Comparison of ENCODE assay signal across 8 mouse cellular contexts in genomic region chr6:90606538-90606937, GRCm38 (mm10). TPM values are rescaled to one million over a fixed set of nuclear protein-coding genes. Genes with fewer than 3 reads are reported as not detected.
DNase-seq lines count a peak whose midpoint lies in the region; ATAC-seq and TF ChIP-seq lines count a peak whose summit lies in the region.

No protein-coding gene starts in this region.

- peak; percentile 87 for DNase-seq in midbrain, embryonic 14.5 days
- DNase-seq in adrenal gland, adult 2 months: peak; percentile 58
- DNase-seq in embryonic facial prominence, embryonic 10.5 days (ENCODE audit: low spot score): peak; percentile 81
- peak; percentile 61 for DNase-seq in limb, embryonic 14.5 days (ENCODE audit: low spot score)
- DNase-seq in thymus, postnatal 36 days: peak; percentile 66 to 67

- H3K4me3 ChIP-seq in midbrain, embryonic 14.5 days (replicated peaks; ENCODE audit: low read depth, low read length): no peak overlapping the region
- no peak overlapping the region for H3K4me3 ChIP-seq in midbrain, embryonic 16.5 days (ENCODE audit: low read depth, low read length)
- no peak overlapping the region for H3K4me3 ChIP-seq in embryonic facial prominence, embryonic 10.5 days
- H3K4me3 ChIP-seq in hindbrain, embryonic 15.5 days: no peak overlapping the region
- H3K4me3 ChIP-seq in limb, embryonic 14.5 days (replicated peaks; ENCODE audit: low read length): no peak overlapping the region
- H3K4me3 ChIP-seq in neural tube, embryonic 15.5 days (replicated peaks): no peak overlapping the region

- no peaks in the 10 kb centered on the region for H3K9me3 ChIP-seq in midbrain, embryonic 14.5 days (ENCODE audit: control insufficient read depth, low read length)
- no peaks in the 10 kb centered on the region for H3K9me3 ChIP-seq in midbrain, embryonic 16.5 days (replicated peaks; ENCODE audit: control insufficient read depth, low read length, poor library complexity, severe bottlenecking)
- no peaks in the 10 kb centered on the region for H3K9me3 ChIP-seq in embryonic facial prominence, embryonic 10.5 days
- no peaks in the 10 kb centered on the region for H3K9me3 ChIP-seq in hindbrain, embryonic 15.5 days
- no peaks in the 10 kb centered on the region for H3K9me3 ChIP-seq in limb, embryonic 14.5 days (ENCODE audit: control insufficient read depth, low read length)
- no peaks in the 10 kb centered on the region for H3K9me3 ChIP-seq in neural tube, embryonic 15.5 days (replicated peaks)

- H3K27ac ChIP-seq in midbrain, embryonic 14.5 days (replicated peaks; ENCODE audit: low read depth, low read length): no peak overlapping the region
- no peak overlapping the region for H3K27ac ChIP-seq in midbrain, embryonic 16.5 days (ENCODE audit: low read length)
- no peak overlapping the region for H3K27ac ChIP-seq in embryonic facial prominence, embryonic 10.5 days (replicated peaks)
- no peak overlapping the region for H3K27ac ChIP-seq in hindbrain, embryonic 15.5 days (replicated peaks)
- H3K27ac ChIP-seq in limb, embryonic 14.5 days (replicated peaks; ENCODE audit: low read depth, low read length): no peak overlapping the region
- no peak overlapping the region for H3K27ac ChIP-seq in neural tube, embryonic 15.5 days (replicated peaks)

- TF ChIP-seq POLR2A in limb, embryonic 14.5 days (IDR thresholded peaks at IDR 0.05; ENCODE audit: borderline replicate concordance, extremely low read depth, insufficient read depth, insufficient read length): no peak

- no peaks in the 10 kb centered on the region for H3K27me3 ChIP-seq in midbrain, embryonic 14.5 days (ENCODE audit: control insufficient read depth, insufficient read depth, low read length)
- H3K27me3 ChIP-seq in midbrain, embryonic 16.5 days (ENCODE audit: control insufficient read depth, insufficient read depth, low read depth, low read length): no peaks in the 10 kb centered on the region
- peaks cover 34% of the 10 kb centered on the region for H3K27me3 ChIP-seq in embryonic facial prominence, embryonic 10.5 days (replicated peaks; ENCODE audit: low read depth, poor library complexity, severe bottlenecking)
- H3K27me3 ChIP-seq in hindbrain, embryonic 15.5 days: no peaks in the 10 kb centered on the region; the same call in 1 of the 2 replicates
- no peaks in the 10 kb centered on the region for H3K27me3 ChIP-seq in limb, embryonic 14.5 days (ENCODE audit: control insufficient read depth, insufficient read depth, low read length)
- no peaks in the 10 kb centered on the region for H3K27me3 ChIP-seq in neural tube, embryonic 15.5 days (replicated peaks)

- H3K9ac ChIP-seq in midbrain, embryonic 14.5 days (replicated peaks; ENCODE audit: low read length): no peak overlapping the region
- no peak overlapping the region for H3K9ac ChIP-seq in midbrain, embryonic 16.5 days (ENCODE audit: low read depth, low read length)
- no peak overlapping the region for H3K9ac ChIP-seq in hindbrain, embryonic 15.5 days
- H3K9ac ChIP-seq in limb, embryonic 14.5 days (ENCODE audit: low read depth, low read length, severe bottlenecking): no peak overlapping the region
- H3K9ac ChIP-seq in neural tube, embryonic 15.5 days (replicated peaks): no peak overlapping the region

- WGBS in midbrain, embryonic 14.5 days: 25% methylated on average over 7 of the region's 7 CpGs
- 25% methylated on average over 7 of the region's 7 CpGs for WGBS in midbrain, embryonic 16.5 days
- WGBS in embryonic facial prominence, embryonic 10.5 days: 23% methylated on average over 7 of the region's 7 CpGs
- 25% methylated on average over 7 of the region's 7 CpGs for WGBS in hindbrain, embryonic 15.5 days
- WGBS in limb, embryonic 14.5 days: 26% methylated on average over 7 of the region's 7 CpGs
- 25% methylated on average over 7 of the region's 7 CpGs for WGBS in neural tube, embryonic 15.5 days

- H3K36me3 ChIP-seq in midbrain, embryonic 14.5 days (ENCODE audit: control insufficient read depth, insufficient read depth, low read length): no peaks in the 10 kb centered on the region
- no peaks in the 10 kb centered on the region for H3K36me3 ChIP-seq in midbrain, embryonic 16.5 days (ENCODE audit: control insufficient read depth, insufficient read depth, low read length)
- H3K36me3 ChIP-seq in embryonic facial prominence, embryonic 10.5 days (replicated peaks): no peaks in the 10 kb centered on the region
- H3K36me3 ChIP-seq in hindbrain, embryonic 15.5 days: no peaks in the 10 kb centered on the region
- H3K36me3 ChIP-seq in limb, embryonic 14.5 days (ENCODE audit: control insufficient read depth, insufficient read depth, low read length): no peaks in the 10 kb centered on the region
- no peaks in the 10 kb centered on the region for H3K36me3 ChIP-seq in neural tube, embryonic 15.5 days

- ATAC-seq in midbrain, embryonic 14.5 days (ENCODE audit: low FRiP score, low TSS enrichment): no peak
- no peak for ATAC-seq in midbrain, embryonic 16.5 days
- ATAC-seq in hindbrain, embryonic 15.5 days (ENCODE audit: low FRiP score, low read depth): no peak
- no peak for ATAC-seq in limb, embryonic 14.5 days (ENCODE audit: low FRiP score, low read depth)
- ATAC-seq in neural tube, embryonic 15.5 days (ENCODE audit: low FRiP score): no peak

- H3K4me1 ChIP-seq in midbrain, embryonic 14.5 days (ENCODE audit: control insufficient read depth, insufficient read depth, low read length): 0 out of 2 replicates have a peak, but pooled peaks cover 3% of the 10 kb centered on the region
- H3K4me1 ChIP-seq in midbrain, embryonic 16.5 days (ENCODE audit: control insufficient read depth, insufficient read depth, low read length): peaks cover 5% of the 10 kb centered on the region; the same call in 1 of the 2 replicates
- H3K4me1 ChIP-seq in embryonic facial prominence, embryonic 10.5 days: peaks cover 18% of the 10 kb centered on the region
- peaks cover 16% of the 10 kb centered on the region; the same call in 1 of the 2 replicates for H3K4me1 ChIP-seq in hindbrain, embryonic 15.5 days (replicated peaks)
- H3K4me1 ChIP-seq in limb, embryonic 14.5 days (ENCODE audit: control insufficient read depth, insufficient read depth, low read length): peaks cover 6% of the 10 kb centered on the region
- peaks cover 21% of the 10 kb centered on the region for H3K4me1 ChIP-seq in neural tube, embryonic 15.5 days

- peak overlapping the region; percentile 9; the same call in 1 of the 2 replicates for H3K4me2 ChIP-seq in midbrain, embryonic 14.5 days (ENCODE audit: low read length)
- H3K4me2 ChIP-seq in midbrain, embryonic 16.5 days (ENCODE audit: low read length): no peak overlapping the region
- peak overlapping the region; percentile 20; the same call in 1 of the 2 replicates for H3K4me2 ChIP-seq in hindbrain, embryonic 15.5 days
- no peak overlapping the region for H3K4me2 ChIP-seq in limb, embryonic 14.5 days (replicated peaks; ENCODE audit: low read depth, low read length, severe bottlenecking)
- H3K4me2 ChIP-seq in neural tube, embryonic 15.5 days: peak overlapping the region; percentile 14; the same call in 1 of the 2 replicates

RNA-seq across cellular contexts. Expression of gene Slc41a3, which starts 2.0 kb away (rescaled TPM):
- 4.7 and 5.3 TPM in 2 replicates for polyA plus RNA-seq in midbrain, embryonic 14.5 days (2014; fragmentation: Nextera tagmentation; extraction: Ambion mirVana)
- polyA plus RNA-seq in midbrain, embryonic 16.5 days (2015; fragmentation: Nextera tagmentation; extraction: Ambion mirVana): 5.8 and 8.1 TPM in 2 replicates
- 10 to 100 TPM; 29.1 to 30.2 TPM for total RNA-seq in adrenal gland, adult 2 months (2021)
- 52.0 and 62.7 TPM in 2 replicates for polyA plus RNA-seq in adrenal gland, adult 2 months (2012; rRNA removed)
- polyA plus RNA-seq in embryonic facial prominence, embryonic 10.5 days (2016; fragmentation: Nextera tagmentation; extraction: Ambion mirVana): 1.7 and 2.2 TPM in 2 replicates
- polyA plus RNA-seq in hindbrain, embryonic 15.5 days (2015; fragmentation: Nextera tagmentation; extraction: Ambion mirVana): 7.6 and 8.5 TPM in 2 replicates
- 5.9 and 6.9 TPM in 2 replicates for polyA plus RNA-seq in limb, embryonic 14.5 days (2012; rRNA removed)
- polyA plus RNA-seq in limb, embryonic 14.5 days (2014; fragmentation: Nextera tagmentation; extraction: Ambion mirVana): 5.4 and 6.4 TPM in 2 replicates
- polyA plus RNA-seq in neural tube, embryonic 15.5 days (2015; fragmentation: Nextera tagmentation; extraction: Ambion mirVana): 8.2 TPM in 2 replicates

Comparison
In these comparisons a context has a peak if more than half of its experiments do, and no peak if none do; other contexts are left out.
1. H3K4me2 ChIP-seq: peak in midbrain, embryonic 14.5 days (single experiment), hindbrain, embryonic 15.5 days (single experiment) and neural tube, embryonic 15.5 days (single experiment); none in midbrain, embryonic 16.5 days (single experiment) and limb, embryonic 14.5 days (single experiment).
2. Peak in every context shown above with its lines, with median percentiles within 50 percentile points of each other: DNase-seq.